ENCODE assay signal across 8 mouse cellular contexts in the genomic region with DNA sequence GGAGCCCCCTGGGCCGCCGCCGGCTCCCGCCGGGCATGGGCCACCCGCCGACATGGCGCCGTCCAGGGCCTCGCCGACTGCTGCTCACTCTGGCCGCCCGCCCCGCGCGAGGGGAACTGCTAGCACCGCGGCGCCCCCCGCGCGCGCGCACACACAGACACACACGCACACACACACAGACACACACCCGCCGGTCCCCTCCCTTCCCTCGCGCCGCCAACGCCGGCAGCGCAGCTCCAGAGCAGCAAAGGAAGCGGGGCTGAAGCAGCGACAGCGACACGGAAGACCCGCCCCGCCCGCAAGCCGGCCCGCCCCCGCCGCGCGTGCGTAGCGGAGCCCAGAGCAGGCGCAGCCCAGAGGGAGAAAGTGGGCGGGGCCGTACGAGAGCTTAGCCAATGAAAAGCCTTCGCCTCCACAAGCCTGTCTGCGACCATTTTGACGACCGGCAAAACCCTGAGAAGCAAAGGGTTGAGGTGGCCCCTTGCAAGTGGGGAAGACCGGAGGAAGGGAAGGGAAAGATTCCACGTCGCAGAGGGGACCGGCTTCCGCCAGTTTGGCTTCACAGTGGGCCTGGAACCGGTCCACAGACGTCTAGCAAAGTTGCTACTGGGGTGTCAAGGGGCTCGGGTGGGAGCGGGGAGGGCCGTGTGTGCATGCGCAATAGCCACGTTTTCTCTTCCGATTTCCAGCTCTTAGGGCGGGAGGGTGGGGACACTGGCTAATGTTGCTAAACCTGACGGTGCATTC. TPM values are rescaled to one million over a fixed set of nuclear protein-coding genes. Genes with fewer than 3 reads are reported as not detected.
DNase-seq lines count a peak whose midpoint lies in the region; ATAC-seq lines count a peak whose summit lies in the region.

A gene (minus strand): TSS at position 280 of the 747 bp plus-strand sequence.

- no peaks in the 10 kb centered on the region for H3K36me3 ChIP-seq in hindbrain, embryonic 11.5 days (ENCODE audit: control insufficient read depth, insufficient read depth, low read length)

- peak within 1 kb of the TSS; percentile 89 for H3K9ac ChIP-seq in hindbrain, embryonic 11.5 days (ENCODE audit: low read depth, low read length)

- peak; percentile 100 for DNase-seq in MN1 (ENCODE audit: low spot score)
- peak; percentile 98 for DNase-seq in cerebellum, adult 9-10 months
- DNase-seq in frontal cortex, adult 2 months (ENCODE audit: extremely low spot score in 1 of 2, low spot score in 1 of 2), result peak; percentile 91 to 97
- peak; percentile 99 for DNase-seq in hindbrain, embryonic 11.5 days (ENCODE audit: low spot score)
- DNase-seq in layer of hippocampus, postnatal 10 days (ENCODE audit: low spot score in 2 of 2), result peak; percentile 95 to 98
- DNase-seq in lung, postnatal 10 days, result peak; percentile 98
- DNase-seq in ovary, postnatal 36 days (ENCODE audit: low spot score), result peak; percentile 97
- peak; percentile 97 for DNase-seq in thymus, postnatal 25 days

- H3K4me1 ChIP-seq in hindbrain, embryonic 11.5 days (replicated peaks; ENCODE audit: control insufficient read depth, insufficient read depth, low read length), result no peaks in the 10 kb centered on the region

- ATAC-seq in hindbrain, embryonic 11.5 days (ENCODE audit: low FRiP score), result peak; percentile 98

- WGBS in hindbrain, embryonic 11.5 days, result under 1% methylated on average over 62 of the region's 71 CpGs

- peak within 1 kb of the TSS; percentile 72 for H3K4me2 ChIP-seq in hindbrain, embryonic 11.5 days (replicated peaks; ENCODE audit: low read depth, low read length)

- H3K9me3 ChIP-seq in hindbrain, embryonic 11.5 days (ENCODE audit: control insufficient read depth, low read length), result no peaks in the 10 kb centered on the region

- H3K4me3 ChIP-seq in hindbrain, embryonic 11.5 days (ENCODE audit: low read depth, low read length), result peak within 1 kb of the TSS; percentile 73

- H3K27me3 ChIP-seq in hindbrain, embryonic 11.5 days (ENCODE audit: control insufficient read depth, insufficient read depth, low read length), result no peaks in the 10 kb centered on the region

- H3K27ac ChIP-seq in hindbrain, embryonic 11.5 days (ENCODE audit: low read depth, low read length), result peak within 1 kb of the TSS; percentile 90

RNA-seq across cellular contexts. Expression of the gene that starts here (rescaled TPM):
- polyA plus RNA-seq in frontal cortex, adult 2 months (2012; rRNA removed), result 25.0 and 25.1 TPM in 2 replicates
- polyA plus RNA-seq in hindbrain, embryonic 11.5 days (2014; fragmentation: Nextera tagmentation; extraction: Ambion mirVana), result 19.8 and 20.6 TPM in 2 replicates
- total RNA-seq in layer of hippocampus, postnatal 10 days (2021), result 10 to 100 TPM; 51.7 TPM

Comparison
In these comparisons a context has a peak if more than half of its experiments do, and no peak if none do; other contexts are left out.
1. Peak in every context shown above with its lines: DNase-seq, ATAC-seq, H3K4me3 ChIP-seq and H3K27ac ChIP-seq.